In genomic region chr3:103102454-103103390, GRCm38 (mm10) we compare ENCODE assay signal across 8 mouse cellular contexts. TPM values are rescaled to one million over a fixed set of nuclear protein-coding genes. Genes with fewer than 3 reads are reported as not detected.
DNase-seq lines count a peak whose midpoint lies in the region; ATAC-seq lines count a peak whose summit lies in the region.

Dennd2c (plus strand) TSS chr3:103102604.

- H3K4me2 ChIP-seq in hindbrain, embryonic 15.5 days = peak within 1 kb of the TSS; percentile 99

- H3K9ac ChIP-seq in hindbrain, embryonic 15.5 days = peak within 1 kb of the TSS; percentile 57

- no peaks in the 10 kb centered on the region for H3K36me3 ChIP-seq in hindbrain, embryonic 15.5 days

- WGBS in hindbrain, embryonic 15.5 days = 1% methylated on average over 68 of the region's 72 CpGs

- peak; percentile 83 for DNase-seq in WW6 (ENCODE audit: low read depth, low spot score)
- peak; percentile 64 to 75 for DNase-seq in cerebellum, postnatal 4 days (ENCODE audit: low spot score in 2 of 2)
- DNase-seq in gastrocnemius, adult 18-20 months (ENCODE audit: low spot score) = peak; percentile 97
- DNase-seq in layer of hippocampus, postnatal 36 days = peak; percentile 64 to 69
- peak; percentile 95 for DNase-seq in lung, postnatal 25 days (ENCODE audit: low spot score)
- peak; percentile 49 for DNase-seq in retina, adult 2 months (ENCODE audit: low read depth, low spot score)
- peak; percentile 89 to 93 for DNase-seq in thymus, postnatal 36 days

- peaks cover 13% of the 10 kb centered on the region; the same call in 1 of the 2 replicates for H3K4me1 ChIP-seq in hindbrain, embryonic 15.5 days (replicated peaks)

- H3K27me3 ChIP-seq in hindbrain, embryonic 15.5 days = peaks cover 21% of the 10 kb centered on the region

- H3K27ac ChIP-seq in hindbrain, embryonic 15.5 days (replicated peaks) = no peak within 1 kb of the TSS

- peak; percentile 94 for ATAC-seq in hindbrain, embryonic 15.5 days (ENCODE audit: low FRiP score, low read depth)

- peak within 1 kb of the TSS; percentile 78 for H3K4me3 ChIP-seq in hindbrain, embryonic 15.5 days

- no peaks in the 10 kb centered on the region for H3K9me3 ChIP-seq in hindbrain, embryonic 15.5 days

RNA-seq across cellular contexts. Expression of gene Dennd2c, which starts in this region (rescaled TPM):
- 1 to 10 TPM; 2.8 to 3.5 TPM for total RNA-seq in gastrocnemius, adult 18-20 months (2021)
- 1.2 and 1.3 TPM in 2 replicates for polyA plus RNA-seq in hindbrain, embryonic 15.5 days (2015; fragmentation: Nextera tagmentation; extraction: Ambion mirVana)
- total RNA-seq in layer of hippocampus, postnatal 36 days (2021) = under 1 TPM; 0.70 to 0.76 TPM

Comparison
In these comparisons a context has a peak if more than half of its experiments do, and no peak if none do; other contexts are left out.
1. Peak in DNase-seq in layer of hippocampus, postnatal 36 days; RNA of the gene not detected or under 1 TPM.